Comparison of ENCODE assay signal across 8 mouse cellular contexts in genomic region chr17:31512593-31512992, GRCm38 (mm10). TPM values are rescaled to one million over a fixed set of nuclear protein-coding genes. Genes with fewer than 3 reads are reported as not detected.
A peak's percentile ranks its signal among the peaks of the same experiment; 100 is the strongest.
DNase-seq lines count a peak whose midpoint lies in the region; ATAC-seq and TF ChIP-seq lines count a peak whose summit lies in the region.

No protein-coding gene starts in this region.

- 0 out of 2 replicates have a peak, but pooled peaks have one; percentile 1 for ATAC-seq in embryonic facial prominence, embryonic 12.5 days (ENCODE audit: insufficient number of reproducible peaks, insufficient read depth, low FRiP score, low TSS enrichment)
- peak; percentile 15 for ATAC-seq in neural tube, embryonic 15.5 days (ENCODE audit: low FRiP score)
- ATAC-seq in CD4-positive, CD25-positive, alpha-beta regulatory T cell, adult 4 months, result no peak

- TF ChIP-seq CTCF in liver, adult 2 months (IDR thresholded peaks at IDR 0.05; ENCODE audit: low read depth, low read length), result no peak

- H3K36me3 ChIP-seq in liver, adult 2 months (ENCODE audit: control insufficient read depth, insufficient read depth, low read length), result no peaks in the 10 kb centered on the region
- H3K36me3 ChIP-seq in embryonic facial prominence, embryonic 12.5 days, result peaks cover 19% of the 10 kb centered on the region
- H3K36me3 ChIP-seq in limb, embryonic 10.5 days, result peaks cover 29% of the 10 kb centered on the region
- peaks cover 15% of the 10 kb centered on the region for H3K36me3 ChIP-seq in neural tube, embryonic 15.5 days

- H3K4me3 ChIP-seq in liver, adult 2 months (ENCODE audit: insufficient read depth, low read depth, low read length), result peak overlapping the region; percentile 93
- peak overlapping the region; percentile 84 for H3K4me3 ChIP-seq in embryonic facial prominence, embryonic 12.5 days
- H3K4me3 ChIP-seq in limb, embryonic 10.5 days, result peak overlapping the region; percentile 84
- peak overlapping the region; percentile 98 for H3K4me3 ChIP-seq in neural tube, embryonic 15.5 days (replicated peaks)

- no peaks in the 10 kb centered on the region for H3K9me3 ChIP-seq in embryonic facial prominence, embryonic 12.5 days
- no peaks in the 10 kb centered on the region for H3K9me3 ChIP-seq in limb, embryonic 10.5 days (replicated peaks)
- H3K9me3 ChIP-seq in neural tube, embryonic 15.5 days (replicated peaks), result no peaks in the 10 kb centered on the region

- no peaks in the 10 kb centered on the region for H3K27me3 ChIP-seq in liver, adult 2 months (ENCODE audit: control insufficient read depth, insufficient read depth, low read length)
- no peaks in the 10 kb centered on the region for H3K27me3 ChIP-seq in embryonic facial prominence, embryonic 12.5 days
- H3K27me3 ChIP-seq in limb, embryonic 10.5 days (ENCODE audit: low read depth, poor library complexity, severe bottlenecking), result no peaks in the 10 kb centered on the region
- H3K27me3 ChIP-seq in neural tube, embryonic 15.5 days (replicated peaks), result no peaks in the 10 kb centered on the region

- H3K4me1 ChIP-seq in liver, adult 2 months (ENCODE audit: control insufficient read depth, insufficient read depth, low read length), result peaks cover 2% of the 10 kb centered on the region; the same call in 1 of the 2 replicates
- peaks cover 10% of the 10 kb centered on the region for H3K4me1 ChIP-seq in embryonic facial prominence, embryonic 12.5 days
- peaks cover 16% of the 10 kb centered on the region for H3K4me1 ChIP-seq in limb, embryonic 10.5 days
- H3K4me1 ChIP-seq in neural tube, embryonic 15.5 days, result peaks cover 22% of the 10 kb centered on the region

- 0 out of 2 replicates have a peak, but pooled peaks cover 6% of the 10 kb centered on the region for H3K79me2 ChIP-seq in liver, adult 2 months (ENCODE audit: control insufficient read depth, insufficient read depth, low read length)

- peak overlapping the region; percentile 35 for H3K9ac ChIP-seq in liver, adult 2 months (ENCODE audit: low read depth, low read length)
- peak overlapping the region; percentile 66 for H3K9ac ChIP-seq in embryonic facial prominence, embryonic 12.5 days
- H3K9ac ChIP-seq in neural tube, embryonic 15.5 days (replicated peaks), result peak overlapping the region; percentile 74

- peak overlapping the region; percentile 79 for H3K4me2 ChIP-seq in embryonic facial prominence, embryonic 12.5 days (replicated peaks)
- H3K4me2 ChIP-seq in neural tube, embryonic 15.5 days, result peak overlapping the region; percentile 84

- no peak overlapping the region for H3K27ac ChIP-seq in liver, adult 2 months (replicated peaks; ENCODE audit: insufficient read depth, low read depth, low read length)
- no peak overlapping the region for H3K27ac ChIP-seq in embryonic facial prominence, embryonic 12.5 days
- peak overlapping the region; percentile 89 for H3K27ac ChIP-seq in limb, embryonic 10.5 days
- peak overlapping the region; percentile 91 for H3K27ac ChIP-seq in neural tube, embryonic 15.5 days (replicated peaks)

- TF ChIP-seq POLR2A in liver, adult 2 months (IDR thresholded peaks at IDR 0.05; ENCODE audit: extremely low read depth, insufficient read depth, low read length), result no peak

- WGBS in liver, adult 2 months, result 20% methylated on average over 6 of the region's 6 CpGs
- WGBS in embryonic facial prominence, embryonic 12.5 days, result 23% methylated on average over 6 of the region's 6 CpGs
- WGBS in limb, embryonic 10.5 days, result 27% methylated on average over 6 of the region's 6 CpGs
- WGBS in neural tube, embryonic 15.5 days, result 24% methylated on average over 6 of the region's 6 CpGs

- DNase-seq in liver, adult 2 months (ENCODE audit: extremely low read depth, low read depth, low spot score), result no peak
- DNase-seq in liver, result no peak
- no peak for DNase-seq in limb, embryonic 10.5 days (ENCODE audit: low spot score)
- no peak for DNase-seq in adipocyte (ENCODE audit: low spot score)
- DNase-seq in cerebellum, postnatal 10 days, result no peak

RNA-seq across cellular contexts. Expression of gene Wdr4, which starts 7.2 kb away (rescaled TPM):
- 12.9 and 13.6 TPM in 2 replicates for total RNA-seq in liver, adult 2 months (2014; rRNA removed)
- polyA plus RNA-seq in liver, adult 2 months (2012; rRNA removed), result 19.0 and 27.8 TPM in 2 replicates
- polyA plus RNA-seq in embryonic facial prominence, embryonic 12.5 days (2016; fragmentation: Nextera tagmentation; extraction: Ambion mirVana), result 39.8 and 44.5 TPM in 2 replicates
- polyA plus RNA-seq in limb, embryonic 10.5 days (2016; fragmentation: Nextera tagmentation; extraction: Ambion mirVana), result 69.5 and 73.2 TPM in 2 replicates
- polyA plus RNA-seq in neural tube, embryonic 15.5 days (2015; fragmentation: Nextera tagmentation; extraction: Ambion mirVana), result 32.7 and 34.2 TPM in 2 replicates
- polyA plus RNA-seq in CD4-positive, CD25-positive, alpha-beta regulatory T cell, adult 4 months (2017; shearing (Covaris generic)), result 10 to 100 TPM; 18.2 to 24.9 TPM

RNA-seq across cellular contexts. Expression of gene Ndufv3, which starts 7.3 kb away (rescaled TPM):
- total RNA-seq in liver, adult 2 months (2014; rRNA removed), result 243 and 269 TPM in 2 replicates
- 152 and 181 TPM in 2 replicates for polyA plus RNA-seq in liver, adult 2 months (2012; rRNA removed)
- polyA plus RNA-seq in embryonic facial prominence, embryonic 12.5 days (2016; fragmentation: Nextera tagmentation; extraction: Ambion mirVana), result 219 and 253 TPM in 2 replicates
- polyA plus RNA-seq in limb, embryonic 10.5 days (2016; fragmentation: Nextera tagmentation; extraction: Ambion mirVana), result 201 and 213 TPM in 2 replicates
- polyA plus RNA-seq in neural tube, embryonic 15.5 days (2015; fragmentation: Nextera tagmentation; extraction: Ambion mirVana), result 435 and 492 TPM in 2 replicates
- 100 to 1,000 TPM; 217 to 229 TPM for polyA plus RNA-seq in CD4-positive, CD25-positive, alpha-beta regulatory T cell, adult 4 months (2017; shearing (Covaris generic))

RNA-seq across cellular contexts. Expression of gene Pknox1, which starts 51.9 kb away (rescaled TPM):
- 10.3 and 14.0 TPM in 2 replicates for total RNA-seq in liver, adult 2 months (2014; rRNA removed)
- 10.7 and 15.5 TPM in 2 replicates for polyA plus RNA-seq in liver, adult 2 months (2012; rRNA removed)
- polyA plus RNA-seq in embryonic facial prominence, embryonic 12.5 days (2016; fragmentation: Nextera tagmentation; extraction: Ambion mirVana), result 26.7 and 27.1 TPM in 2 replicates
- 37.6 and 40.2 TPM in 2 replicates for polyA plus RNA-seq in limb, embryonic 10.5 days (2016; fragmentation: Nextera tagmentation; extraction: Ambion mirVana)
- 42.7 and 43.4 TPM in 2 replicates for polyA plus RNA-seq in neural tube, embryonic 15.5 days (2015; fragmentation: Nextera tagmentation; extraction: Ambion mirVana)
- polyA plus RNA-seq in CD4-positive, CD25-positive, alpha-beta regulatory T cell, adult 4 months (2017; shearing (Covaris generic)), result 10 to 100 TPM; 48.3 to 58.9 TPM

Comparison
In these comparisons a context has a peak if more than half of its experiments do, and no peak if none do; other contexts are left out.
1. H3K27ac ChIP-seq: peak in limb, embryonic 10.5 days (single experiment) and neural tube, embryonic 15.5 days (single experiment); none in liver, adult 2 months (single experiment) and embryonic facial prominence, embryonic 12.5 days (single experiment).
2. Peak in every context shown above with its lines, with median percentiles within 50 percentile points of each other: H3K4me3 ChIP-seq and H3K9ac ChIP-seq.